Mouse (Mus musculus) MEL (cell line): ENCODE results near the gene Setd5.

Experiments
- CHD2 ChIP-seq: IDR thresholded peaks from 2 replicates; pipeline ENCODE4 v1.6.1; 2011; ENCODE audit warnings: low read length, improper control_type of control experiment
- CTCF ChIP-seq, 3 experiments: IDR thresholded peaks in 2 of 3; conservative IDR thresholded peaks in 1 of 3; 2 replicates each; pipeline ENCODE4 v1.5.1; 2011 to 2012; ENCODE audit warnings: low read length in 3 of 3, low read depth in 2 of 3, mild to moderate bottlenecking in 2 of 3, improper control_type of control experiment in 1 of 3, inconsistent platforms in 1 of 3, mixed read lengths in 1 of 3, moderate library complexity in 1 of 3; ENCODE audit not compliant: control insufficient read depth in 1 of 3, insufficient read depth in 1 of 3, poor library complexity in 1 of 3, severe bottlenecking in 1 of 3
- E2F4 ChIP-seq: IDR thresholded peaks from 2 replicates; pipeline ENCODE4 v1.6.1; 2011; ENCODE audit warnings: low read depth, low read length, improper control_type of control experiment, borderline replicate concordance
- EP300 ChIP-seq, 2 experiments: IDR thresholded peaks; 2 replicates each; pipeline ENCODE4 v1.6.1; 2011; ENCODE audit warnings: improper control_type of control experiment in 2 of 2, low read length in 2 of 2, low read depth in 1 of 2, mild to moderate bottlenecking in 1 of 2
- GATA1 ChIP-seq: IDR thresholded peaks from 2 replicates; pipeline ENCODE4 v1.6.1; 2011; ENCODE audit warnings: low read depth, low read length, improper control_type of control experiment
- HCFC1 ChIP-seq: IDR thresholded peaks from 2 replicates; pipeline ENCODE4 v1.6.1; 2012; ENCODE audit warnings: low read depth, mild to moderate bottlenecking, inconsistent platforms, low read length, improper control_type of control experiment, moderate library complexity
- KAT2A ChIP-seq: conservative IDR thresholded peaks from 2 replicates; pipeline ENCODE4 v1.6.1; 2012; ENCODE audit warnings: low read depth, low read length, improper control_type of control experiment, inconsistent platforms
- MAFK ChIP-seq: IDR thresholded peaks from 2 replicates; pipeline ENCODE4 v1.6.1; 2011; ENCODE audit warnings: low read depth, mild to moderate bottlenecking, low read length, improper control_type of control experiment, borderline replicate concordance
- MAX ChIP-seq: IDR thresholded peaks from 2 replicates; pipeline ENCODE4 v1.6.1; 2011; ENCODE audit warnings: low read length, improper control_type of control experiment
- POLR2A ChIP-seq, 2 experiments: IDR thresholded peaks; 2 replicates each; pipeline ENCODE4 v1.6.1; 2011 to 2012; ENCODE audit warnings: low read length in 2 of 2, mild to moderate bottlenecking in 2 of 2, control low read depth in 1 of 2, improper control_type of control experiment in 1 of 2, low read depth in 1 of 2, moderate library complexity in 1 of 2; ENCODE audit not compliant: control insufficient read depth in 1 of 2, insufficient read depth in 1 of 2, poor library complexity in 1 of 2
- POLR2AphosphoS2 ChIP-seq: IDR thresholded peaks from 2 replicates; pipeline ENCODE4 v1.6.1; 2011; ENCODE audit warnings: low read length, improper control_type of control experiment
- POLR2AphosphoS5 ChIP-seq: IDR thresholded peaks from 2 replicates; pipeline ENCODE4 v1.6.1; 2012; ENCODE audit warnings: low read depth, borderline replicate concordance, mild to moderate bottlenecking, inconsistent platforms, low read length, moderate library complexity, mixed read lengths
- ZNF384 ChIP-seq: IDR thresholded peaks from 2 replicates; pipeline ENCODE4 v1.6.1; 2012; ENCODE audit warnings: low read depth, mild to moderate bottlenecking, inconsistent platforms, low read length, improper control_type of control experiment

- TF ChIP-seq CTCF (IDR thresholded peaks at IDR 0.05 in 2 of 3, conservative IDR thresholded peaks at IDR 0.05 in 1 of 3; ENCODE audit: control insufficient read depth in 1 of 3, insufficient read depth in 1 of 3, low read depth in 2 of 3, low read length in 3 of 3, poor library complexity in 1 of 3, severe bottlenecking in 1 of 3) (no peak), POLR2A (IDR thresholded peaks at IDR 0.05; ENCODE audit: control insufficient read depth in 1 of 2, insufficient read depth in 1 of 2, low read depth in 1 of 2, low read length in 2 of 2, poor library complexity in 1 of 2) (no peak), ZNF384 (no peak), EP300 (IDR thresholded peaks at IDR 0.05; ENCODE audit: low read depth in 1 of 2, low read length in 2 of 2) (no peak), POLR2AphosphoS5 (no peak), MAX (no peak), KAT2A (no peak), CHD2 (no peak), HCFC1 (no peak), MAFK (no peak), POLR2AphosphoS2 (no peak), E2F4 (no peak), GATA1 (no peak)
Measured at GRCm38 (mm10) chr6:113178286-113179194, 101.4 kb downstream of the Setd5 start.
